Mouse (Mus musculus) left cerebral cortex, adult 2 months (tissue): Measurements from ENCODE around the gene Naa16. TPM values are rescaled to one million over a fixed set of nuclear protein-coding genes. Genes with fewer than 3 reads are reported as not detected.

Experiments used
- DNase-seq, 2 experiments: peaks; one replicate each; pipeline ENCODE4 v3.0.0; 2021 to 2022; ENCODE audit warnings: low spot score in 2 of 2, mixed read lengths in 1 of 2; ENCODE audit errors: extremely low spot score in 1 of 2
- H3K27ac ChIP-seq: fragments of 200-600 bp; 2 replicates; pipeline ENCODE4 v1.8.1; 2022
- H3K4me3 ChIP-seq: fragments of 200-600 bp; 2 replicates; pipeline ENCODE4 v1.8.1; 2022
- CTCF ChIP-seq: fragments of 200-600 bp; IDR thresholded peaks from 2 replicates; pipeline ENCODE4 v1.8.1; 2022; ENCODE audit warnings: antibody characterized with exemption, mild to moderate bottlenecking, moderate library complexity
- intact Hi-C: fragments of 180-260 bp; cut with DNase I; formaldehyde crosslinking; loops from one replicate; pipeline ENCODE4 v1.15.1; 2025
- total RNA-seq, 2 experiments: library from RNA; stranded (reverse); gene quantifications; 2 replicates each; pipeline ENCODE4 v1.2.3; 2021

The Naa16 gene
- total RNA-seq, 2 experiments from 2014 or later = 12.4 to 15.9 TPM

- intact Hi-C loops = loop anchor here (2.0 to 5.0 kb wide), 2 partner anchors 72 to 272 kb away; no protein-coding TSS in a partner anchor
- DNase-seq = no peak
- Histone ChIP-seq H3K27ac (no peak overlapping the region), H3K4me3 (no peak overlapping the region)
- TF ChIP-seq CTCF = peak; percentile 49
Observed at GRCm38 (mm10) chr14:79394564-79394963, 4.0 kb upstream of the Naa16 start.

- no peak for TF ChIP-seq CTCF
- Histone ChIP-seq H3K27ac (no peak overlapping the region), H3K4me3 (no peak overlapping the region)
- no peak for DNase-seq
- intact Hi-C loops = loop anchor here (5.0 kb wide), 1 partner anchor 271 kb away; no protein-coding TSS in a partner anchor
Observed at GRCm38 (mm10) chr14:79393289-79393688, 2.7 kb upstream of the Naa16 start.

GRCm38 (mm10) chr14:79389438-79390264 lies 927 bp downstream of the Naa16 start:
- intact Hi-C loops = loop anchor here (5.0 kb wide), 2 partner anchors 52 to 267 kb away; no protein-coding TSS in a partner anchor
- peak overlapping the region; percentile 95 for H3K27ac ChIP-seq
- DNase-seq = no peak
- TF ChIP-seq CTCF = no peak
- peak overlapping the region; percentile 73 for H3K4me3 ChIP-seq

GRCm38 (mm10) chr14:79388304-79388703 lies 2.3 kb downstream of the Naa16 start:
- no peak for TF ChIP-seq CTCF
- H3K27ac ChIP-seq = no peak overlapping the region
- intact Hi-C loops = loop anchor here (5.0 kb wide), 1 partner anchor 51 kb away; no protein-coding TSS in a partner anchor
- no peak for DNase-seq
- H3K4me3 ChIP-seq = no peak overlapping the region

- Histone ChIP-seq H3K27ac (no peak overlapping the region), H3K4me3 (no peak overlapping the region)
- no peak for DNase-seq
- TF ChIP-seq CTCF = no peak
- intact Hi-C loops = no loop called here
Observed at GRCm38 (mm10) chr14:79383120-79383519, 7.5 kb downstream of the Naa16 start.

- DNase-seq = no peak
- Histone ChIP-seq H3K4me3 (no peak overlapping the region), H3K27ac (no peak overlapping the region)
- TF ChIP-seq CTCF = no peak
- intact Hi-C loops = no loop called here
Observed at GRCm38 (mm10) chr14:79377041-79377440, 13.5 kb downstream of the Naa16 start.

- no peak for TF ChIP-seq CTCF
- Histone ChIP-seq H3K27ac (no peak overlapping the region), H3K4me3 (no peak overlapping the region)
- intact Hi-C loops = no loop called here
- no peak for DNase-seq
Observed at GRCm38 (mm10) chr14:79358055-79358454, 32.5 kb downstream of the Naa16 start.

GRCm38 (mm10) chr14:79346384-79346783 lies 44.2 kb downstream of the Naa16 start:
- intact Hi-C loops = loop anchor here (2.0 kb wide), 1 partner anchor 46 kb away; the partner anchor contains the start of gene Rgcc
- no peak for DNase-seq
- Histone ChIP-seq H3K4me3 (no peak overlapping the region), H3K27ac (no peak overlapping the region)
- no peak for TF ChIP-seq CTCF

- no peak for TF ChIP-seq CTCF
- no peak for DNase-seq
- H3K27ac ChIP-seq = no peak overlapping the region
- intact Hi-C loops = loop anchor here (5.0 kb wide), 1 partner anchor 52 kb away; no protein-coding TSS in a partner anchor
- H3K4me3 ChIP-seq = no peak overlapping the region
Observed at GRCm38 (mm10) chr14:79335613-79336012, 55.0 kb downstream of the Naa16 start.

GRCm38 (mm10) chr14:79331936-79332335 lies 58.6 kb downstream of the Naa16 start:
- DNase-seq = no peak
- no peak overlapping the region for H3K4me3 ChIP-seq
- H3K27ac ChIP-seq = no peak overlapping the region
- intact Hi-C loops = no loop called here
- TF ChIP-seq CTCF = no peak

GRCm38 (mm10) chr14:79330944-79331561 lies 59.5 kb downstream of the Naa16 start:
- Histone ChIP-seq H3K27ac (no peak overlapping the region), H3K4me3 (no peak overlapping the region)
- TF ChIP-seq CTCF = no peak
- DNase-seq = no peak
- intact Hi-C loops = no loop called here

GRCm38 (mm10) chr14:79327033-79327432 lies 63.5 kb downstream of the Naa16 start:
- Histone ChIP-seq H3K4me3 (no peak overlapping the region), H3K27ac (no peak overlapping the region)
- intact Hi-C loops = loop anchor here (10.0 kb wide), 1 partner anchor 672 kb away; no protein-coding TSS in a partner anchor
- DNase-seq = peak in 1 of 2 experiments; percentile 37
- peak; percentile 75 for TF ChIP-seq CTCF
